15 mouse cellular contexts compared by ENCODE assay signal in genomic region chr10:8174230-8174629, GRCm38 (mm10).
DNase-seq lines count a peak whose midpoint lies in the region; ATAC-seq and TF ChIP-seq lines count a peak whose summit lies in the region.
"Had no signal": no experiment of that assay in that cellular context is flagged by ENCODE, and none has a peak within 500 bp of the region (broad histone marks: within the 10 kb centered on the region; RNA-seq: fewer than 3 reads in every experiment).

No protein-coding gene starts in this region.

- no peak overlapping the region for H3K4me3 ChIP-seq in forebrain, embryonic 14.5 days (ENCODE audit: low read depth, low read length)
- no peak overlapping the region for H3K4me3 ChIP-seq in midbrain, embryonic 14.5 days (replicated peaks; ENCODE audit: low read depth, low read length)
- no peak overlapping the region for H3K4me3 ChIP-seq in intestine, embryonic 15.5 days (replicated peaks)
- no peak overlapping the region for H3K4me3 ChIP-seq in kidney, adult 2 months (ENCODE audit: insufficient read depth, low read depth, low read length)
- H3K4me3 ChIP-seq: heart, embryonic 12.5 days; liver, embryonic 13.5 days had no signal

- no peak for TF ChIP-seq CTCF in kidney, adult 2 months (conservative IDR thresholded peaks at IDR 0.05; ENCODE audit: insufficient read depth, insufficient read length, low read depth, low read length)

- no peak overlapping the region for H3K9ac ChIP-seq in forebrain, embryonic 14.5 days (ENCODE audit: low read length)
- H3K9ac ChIP-seq in midbrain, embryonic 14.5 days (replicated peaks; ENCODE audit: low read length): no peak overlapping the region
- no peak overlapping the region for H3K9ac ChIP-seq in intestine, embryonic 15.5 days
- H3K9ac ChIP-seq: heart, embryonic 12.5 days; liver, embryonic 13.5 days had no signal

- H3K4me2 ChIP-seq in forebrain, embryonic 14.5 days (ENCODE audit: low read length): no peak overlapping the region
- H3K4me2 ChIP-seq in midbrain, embryonic 14.5 days (ENCODE audit: low read length): no peak overlapping the region
- H3K4me2 ChIP-seq in intestine, embryonic 15.5 days (replicated peaks): no peak overlapping the region
- H3K4me2 ChIP-seq: heart, embryonic 12.5 days; liver, embryonic 13.5 days had no signal

- 17% methylated on average over 7 of the region's 7 CpGs for WGBS in forebrain, embryonic 14.5 days
- 24% methylated on average over 7 of the region's 7 CpGs for WGBS in midbrain, embryonic 14.5 days
- WGBS in intestine, embryonic 15.5 days: 74% methylated on average over 7 of the region's 7 CpGs
- WGBS in kidney, adult 2 months: 62% methylated on average over 7 of the region's 7 CpGs

- H3K36me3 ChIP-seq in forebrain, embryonic 14.5 days (ENCODE audit: control insufficient read depth, insufficient read depth, low read length): no peaks in the 10 kb centered on the region
- no peaks in the 10 kb centered on the region for H3K36me3 ChIP-seq in midbrain, embryonic 14.5 days (ENCODE audit: control insufficient read depth, insufficient read depth, low read length)
- no peaks in the 10 kb centered on the region for H3K36me3 ChIP-seq in intestine, embryonic 15.5 days
- no peaks in the 10 kb centered on the region for H3K36me3 ChIP-seq in kidney, adult 2 months (ENCODE audit: control insufficient read depth, insufficient read depth, low read length)
- H3K36me3 ChIP-seq: heart, embryonic 12.5 days; liver, embryonic 13.5 days had no signal

- no peaks in the 10 kb centered on the region for H3K9me3 ChIP-seq in forebrain, embryonic 14.5 days (replicated peaks; ENCODE audit: control insufficient read depth, low read length)
- H3K9me3 ChIP-seq in midbrain, embryonic 14.5 days (ENCODE audit: control insufficient read depth, low read length): no peaks in the 10 kb centered on the region
- no peaks in the 10 kb centered on the region for H3K9me3 ChIP-seq in intestine, embryonic 15.5 days

- no peaks in the 10 kb centered on the region for H3K27me3 ChIP-seq in forebrain, embryonic 14.5 days (replicated peaks; ENCODE audit: control insufficient read depth, insufficient read depth, low read length)
- no peaks in the 10 kb centered on the region for H3K27me3 ChIP-seq in midbrain, embryonic 14.5 days (ENCODE audit: control insufficient read depth, insufficient read depth, low read length)
- no peaks in the 10 kb centered on the region for H3K27me3 ChIP-seq in intestine, embryonic 15.5 days (replicated peaks)
- no peaks in the 10 kb centered on the region for H3K27me3 ChIP-seq in kidney, adult 2 months (replicated peaks; ENCODE audit: control insufficient read depth, insufficient read depth, low read length)
- H3K27me3 ChIP-seq: CH12.LX; heart, embryonic 12.5 days; liver, embryonic 13.5 days had no signal

- intact Hi-C loops in left cerebral cortex, postnatal 14 days (cut with DNase I): no loop called here
- intact Hi-C loops in left cerebral cortex, postnatal 10 days (cut with DNase I): no loop called here

- peak; percentile 44 to 62 for DNase-seq in left cerebral cortex, postnatal 14 days (ENCODE audit: low spot score in 2 of 2)
- DNase-seq in left cerebral cortex, postnatal 10 days (ENCODE audit: extremely low spot score in 1 of 2, low spot score in 2 of 2): no peak
- DNase-seq in brain, adult 2 months (ENCODE audit: low read depth, low spot score): peak; percentile 89
- DNase-seq in forebrain, embryonic 14.5 days (ENCODE audit: low spot score): peak; percentile 71
- DNase-seq in midbrain, embryonic 14.5 days: peak; percentile 61
- no peak for DNase-seq in spleen, postnatal 36 days (ENCODE audit: low spot score in 2 of 2)
- DNase-seq in kidney, adult 2 months: no peak
- DNase-seq: cerebellum, postnatal 14 days; liver, embryonic 13.5 days; right cerebral cortex, postnatal 14 days; thymus, adult 18-20 months had no signal

- peaks cover 13% of the 10 kb centered on the region for H3K4me1 ChIP-seq in forebrain, embryonic 14.5 days (ENCODE audit: control insufficient read depth, insufficient read depth, low read length)
- peaks cover 21% of the 10 kb centered on the region for H3K4me1 ChIP-seq in midbrain, embryonic 14.5 days (ENCODE audit: control insufficient read depth, insufficient read depth, low read length)
- no peaks in the 10 kb centered on the region for H3K4me1 ChIP-seq in intestine, embryonic 15.5 days (replicated peaks)
- no peaks in the 10 kb centered on the region for H3K4me1 ChIP-seq in kidney, adult 2 months (ENCODE audit: control insufficient read depth, insufficient read depth, low read length)

- TF ChIP-seq POLR2A in kidney, adult 2 months (IDR thresholded peaks at IDR 0.05; ENCODE audit: low read depth, low read length): no peak

- H3K27ac ChIP-seq in forebrain, embryonic 14.5 days (ENCODE audit: low read depth, low read length): no peak overlapping the region
- no peak overlapping the region for H3K27ac ChIP-seq in midbrain, embryonic 14.5 days (replicated peaks; ENCODE audit: low read depth, low read length)
- no peak overlapping the region for H3K27ac ChIP-seq in intestine, embryonic 15.5 days
- H3K27ac ChIP-seq in kidney, adult 2 months (ENCODE audit: insufficient read depth, low read depth, low read length): no peak overlapping the region
- H3K27ac ChIP-seq: liver, embryonic 13.5 days had no signal

- ATAC-seq in forebrain, embryonic 14.5 days: peak; percentile 83
- ATAC-seq in midbrain, embryonic 14.5 days (ENCODE audit: low FRiP score, low TSS enrichment): no peak
- no peak for ATAC-seq in intestine, embryonic 15.5 days
- ATAC-seq: inflammation-experienced regulatory T-cells, adult 6 months had no signal

Comparison
In these comparisons a context has a peak if more than half of its experiments do, and no peak if none do; other contexts are left out.
1. DNase-seq: peak in left cerebral cortex, postnatal 14 days (2 of 2), brain, adult 2 months (single experiment), forebrain, embryonic 14.5 days (single experiment) and midbrain, embryonic 14.5 days (single experiment); none in left cerebral cortex, postnatal 10 days (0 of 2), spleen, postnatal 36 days (0 of 2) and kidney, adult 2 months (single experiment).